Mouse (Mus musculus) cerebellum, postnatal 25 days (tissue): Measurements from ENCODE around the gene Qk.

Source experiments
- DNase-seq, 2 experiments: peaks; one replicate each; pipeline ENCODE4 v3.0.0; 2021; ENCODE audit warnings: mixed read lengths in 2 of 2

Gene Qk

DNA sequence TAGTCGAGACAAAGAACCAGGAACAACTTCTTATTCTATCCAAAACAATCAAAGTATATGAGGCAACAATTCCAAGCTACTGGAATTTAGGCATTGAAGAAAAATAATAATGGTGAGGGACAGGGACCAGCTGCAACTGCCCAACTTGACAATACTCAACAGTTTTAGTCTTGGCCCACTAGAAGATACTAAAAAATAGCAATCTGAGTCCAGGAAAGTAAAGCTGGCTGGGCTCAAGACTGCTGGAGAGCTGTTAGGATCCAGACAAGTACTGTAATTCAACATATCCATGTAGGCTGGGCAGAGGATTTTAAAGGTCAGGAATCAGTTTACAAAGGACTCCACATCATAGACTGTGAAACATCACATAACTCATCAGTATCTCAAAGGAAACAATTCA, 79.6 kb downstream of the Qk start:
- no peak for DNase-seq

- no peak for DNase-seq
Observed at GRCm38 (mm10) chr17:10236595-10236994, 83.1 kb downstream of the Qk start.

- no peak for DNase-seq
Observed at GRCm38 (mm10) chr17:10232406-10232805, 87.2 kb downstream of the Qk start.

GRCm38 (mm10) chr17:10227798-10228538, 91.7 kb downstream of the Qk start:
- DNase-seq: no peak

GRCm38 (mm10) chr17:10216164-10216563, 103.5 kb downstream of the Qk start:
- peak; percentile 21 to 30 for DNase-seq

GRCm38 (mm10) chr17:10209154-10209777, 110.4 kb downstream of the Qk start:
- DNase-seq: no peak

DNA sequence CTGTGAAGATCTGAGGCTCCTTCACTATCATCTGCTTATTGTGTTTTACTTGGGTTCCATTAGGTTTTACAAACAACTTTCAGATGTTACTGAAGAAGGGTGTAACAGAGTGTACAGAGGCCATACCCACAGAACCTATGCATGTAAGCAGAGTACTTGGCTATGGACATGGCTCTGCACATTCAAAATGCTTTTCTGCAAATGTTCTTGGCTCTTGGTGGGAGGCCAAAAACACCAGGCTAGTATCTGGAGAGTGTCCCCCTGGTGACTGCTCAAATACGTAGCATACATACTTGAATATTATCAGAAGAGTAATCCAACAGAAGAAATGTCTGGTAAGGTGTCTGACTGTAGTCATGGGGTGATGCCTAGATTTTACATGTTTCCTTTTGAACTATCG, 121.0 kb downstream of the Qk start:
- no peak for DNase-seq

- no peak for DNase-seq
Observed at GRCm38 (mm10) chr17:10198231-10198630, 121.4 kb downstream of the Qk start.

- DNase-seq: no peak
Observed at GRCm38 (mm10) chr17:10195703-10196102, 124.0 kb downstream of the Qk start.

DNA sequence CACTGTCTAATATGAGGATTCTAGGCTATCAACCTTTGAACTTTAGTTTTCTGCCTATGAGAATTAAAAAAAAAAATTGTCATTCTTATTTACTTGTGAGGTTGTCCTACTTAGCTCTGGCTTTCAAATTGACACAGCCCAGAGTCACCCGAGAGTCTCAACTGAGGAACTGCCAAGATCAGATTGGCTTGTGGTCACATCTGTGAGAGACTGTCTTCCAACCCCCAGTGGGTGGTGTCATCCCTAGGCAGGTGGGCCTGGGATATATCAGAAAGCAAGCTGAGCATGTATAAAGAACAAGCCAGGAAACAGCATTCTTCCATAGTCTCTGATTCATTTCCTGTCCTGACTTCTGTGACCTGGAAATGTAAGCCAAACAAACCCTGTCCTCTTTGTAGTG, 128.8 kb downstream of the Qk start:
- DNase-seq: no peak

GRCm38 (mm10) chr17:10188481-10188880, 131.2 kb downstream of the Qk start:
- no peak for DNase-seq

DNA sequence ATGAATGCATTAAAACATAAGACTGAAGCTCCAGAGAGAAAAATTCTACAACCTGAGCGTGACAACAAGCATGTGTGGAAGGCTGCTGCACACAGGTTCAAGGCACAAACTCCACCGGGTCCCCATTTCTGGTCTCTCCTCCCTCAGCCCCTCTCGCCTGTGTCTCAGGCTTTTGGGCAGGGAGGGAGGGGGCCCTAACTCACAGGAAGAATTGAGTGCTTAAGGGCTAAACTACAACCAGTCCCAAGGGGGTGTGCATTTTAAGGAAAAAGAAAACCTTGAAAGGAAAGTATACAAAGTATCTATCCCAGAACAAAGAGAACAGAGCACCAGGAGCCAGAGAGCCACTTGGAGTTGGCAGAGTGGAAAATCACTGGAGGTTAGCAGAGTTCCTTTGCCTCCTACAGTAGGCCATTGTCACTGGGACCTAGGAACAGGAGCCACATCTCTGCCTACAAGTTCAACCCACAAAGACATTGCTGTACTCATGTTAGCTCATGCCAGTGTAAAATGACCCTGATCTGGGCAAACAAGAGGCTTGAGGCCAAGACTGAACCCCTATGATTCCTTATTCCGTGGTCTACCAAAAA, 132.1 kb downstream of the Qk start:
- no peak for DNase-seq

GRCm38 (mm10) chr17:10181761-10182160, 137.9 kb downstream of the Qk start:
- DNase-seq: no peak

GRCm38 (mm10) chr17:10177096-10177495, 142.6 kb downstream of the Qk start:
- no peak for DNase-seq

DNA sequence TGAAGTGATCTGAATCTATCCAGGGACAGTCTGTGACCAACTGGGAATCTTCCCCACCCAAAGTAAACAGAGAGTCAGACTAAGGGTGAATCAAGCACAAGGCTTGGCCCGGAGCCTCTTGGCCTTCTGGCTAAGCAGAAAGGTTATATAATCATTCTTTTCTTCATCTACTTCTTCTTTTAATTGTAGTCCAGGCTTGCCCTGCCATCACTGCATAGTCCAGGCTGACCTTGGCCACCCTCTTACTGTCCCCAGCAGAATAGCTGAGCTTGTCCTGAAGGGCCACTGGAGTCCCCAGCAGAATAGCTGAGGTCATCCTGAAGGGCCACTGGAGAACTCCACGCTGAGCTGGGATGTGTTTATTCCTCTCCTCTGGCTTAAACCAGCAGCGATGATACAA, 158.4 kb downstream of the Qk start:
- no peak for DNase-seq

DNA sequence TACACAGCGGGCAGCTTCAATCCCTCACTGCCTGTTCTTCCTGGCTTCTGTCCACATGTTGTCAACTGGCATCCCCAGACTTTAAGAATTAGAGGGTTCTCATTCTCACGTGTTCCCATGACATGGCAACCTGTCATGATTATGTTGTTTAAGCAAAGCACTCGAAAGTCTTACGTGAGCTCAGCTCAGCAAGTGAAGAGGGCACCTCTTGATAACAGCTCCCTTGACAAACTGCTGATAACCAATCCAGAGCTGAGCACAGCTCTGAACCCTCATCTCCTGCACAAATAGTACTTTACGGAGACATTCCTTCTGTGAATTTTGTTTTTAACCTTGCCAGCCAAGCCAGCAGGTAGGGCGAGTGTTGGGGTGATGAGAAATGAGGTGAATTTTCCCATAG, 159.2 kb downstream of the Qk start:
- no peak for DNase-seq

- DNase-seq: no peak
Observed at GRCm38 (mm10) chr17:10152808-10153413, 166.7 kb downstream of the Qk start.
